Mouse (Mus musculus) stomach, embryonic 16.5 days (tissue): Measurements from ENCODE around the gene Frs3. TPM values are rescaled to one million over a fixed set of nuclear protein-coding genes. Genes with fewer than 3 reads are reported as not detected.

Experiments
- ATAC-seq: fragments of 200-750 bp; cut with Nextera tagmentation; 2 replicates; pipeline ENCODE4 v1.8.0; 2017; ENCODE audit warnings: moderate number of reproducible peaks, moderate TSS enrichment; ENCODE audit not compliant: insufficient read depth, low FRiP score
- H3K27ac ChIP-seq: fragments of 300-500 bp; sonication (generic); 2 replicates; pipeline ENCODE4 v1.5.1; 2014; ENCODE audit warnings: low read length
- H3K27me3 ChIP-seq: fragments of 300-500 bp; sonication (generic); 2 replicates; pipeline ENCODE4 v1.6.1; 2014; ENCODE audit warnings: low read length, control low read depth, mixed read lengths; ENCODE audit not compliant: control insufficient read depth, insufficient read depth
- H3K36me3 ChIP-seq: fragments of 300-500 bp; sonication (generic); 2 replicates; pipeline ENCODE4 v1.6.1; 2014; ENCODE audit warnings: low read length; ENCODE audit not compliant: control insufficient read depth, insufficient read depth
- H3K4me1 ChIP-seq: fragments of 300-500 bp; sonication (generic); 2 replicates; pipeline ENCODE4 v1.6.1; 2014; ENCODE audit warnings: low read length, control low read depth, mixed read lengths; ENCODE audit not compliant: control insufficient read depth, insufficient read depth
- H3K4me2 ChIP-seq: fragments of 300-500 bp; sonication (generic); 2 replicates; pipeline ENCODE4 v1.6.1; 2014; ENCODE audit warnings: low read depth, low read length, mixed read lengths
- H3K4me3 ChIP-seq: fragments of 300-500 bp; sonication (generic); replicated peaks from 2 replicates; pipeline ENCODE4 v1.5.1; 2014; ENCODE audit warnings: mild to moderate bottlenecking, low read length
- H3K9ac ChIP-seq: fragments of 300-500 bp; sonication (generic); 2 replicates; pipeline ENCODE4 v1.6.1; 2014; ENCODE audit warnings: low read length
- H3K9me3 ChIP-seq: fragments of 300-500 bp; sonication (generic); replicated peaks from 2 replicates; pipeline ENCODE4 v1.6.1; 2016; ENCODE audit warnings: low read length, control low read depth; ENCODE audit not compliant: control insufficient read depth
- WGBS: fragments of 180-500 bp; shearing (Covaris S2); extraction: QIAGEN DNeasy Blood & Tissue Kit; methylation state at CpG from one replicate; pipeline ENCODE4 v1.1.7; 2014; 5-methylcytosine and 5-hydroxymethylcytosine counted together
- polyA plus RNA-seq: library from polyadenylated mRNA; unstranded; fragments of >200 nt; fragmentation: Nextera tagmentation; extraction: Ambion mirVana; gene quantifications from 2 replicates; pipeline ENCODE4 v1.2.1, GENCODE M21; 2015

The Frs3 gene
- polyA plus RNA-seq, 1 experiment from 2014 or later, result 4.4 TPM

GRCm38 (mm10) chr17:47736856-47737255 is 48.0 kb downstream of the Frs3 start, which contains the start of gene Tfeb:
TSS of gene Tfeb (plus strand) at chr17:47737030.
- H3K36me3 ChIP-seq, result no peaks in the 10 kb centered on the region
- peak within 1 kb of the TSS; percentile 73 for H3K4me2 ChIP-seq
- H3K4me3 ChIP-seq, result peak within 1 kb of the TSS; percentile 69
- H3K27ac ChIP-seq, result peak within 1 kb of the TSS; percentile 80
- ATAC-seq, result peak; percentile 81
- no peaks in the 10 kb centered on the region for H3K27me3 ChIP-seq
- peak within 1 kb of the TSS; percentile 77 for H3K9ac ChIP-seq
- under 1% methylated on average over 47 of the region's 47 CpGs for WGBS
- H3K9me3 ChIP-seq, result no peaks in the 10 kb centered on the region
- H3K4me1 ChIP-seq, result peaks cover 8% of the 10 kb centered on the region

GRCm38 (mm10) chr17:47737271-47738065 is 48.6 kb downstream of the Frs3 start:
- H3K4me3 ChIP-seq, result peak overlapping the region; percentile 69
- no peaks in the 10 kb centered on the region for H3K36me3 ChIP-seq
- peak overlapping the region; percentile 73 for H3K4me2 ChIP-seq
- peak overlapping the region; percentile 77 for H3K9ac ChIP-seq
- peak overlapping the region; percentile 80 for H3K27ac ChIP-seq
- under 1% methylated on average over 45 of the region's 60 CpGs for WGBS
- ATAC-seq, result peak; percentile 91
- no peaks in the 10 kb centered on the region for H3K9me3 ChIP-seq
- H3K4me1 ChIP-seq, result peaks cover 8% of the 10 kb centered on the region
- H3K27me3 ChIP-seq, result no peaks in the 10 kb centered on the region

GRCm38 (mm10) chr17:47738066-47738878 is 49.4 kb downstream of the Frs3 start:
- Histone ChIP-seq H3K4me1 (peaks cover 8% of the 10 kb centered on the region), H3K27ac (peak overlapping the region; percentile 80), H3K9ac (peak overlapping the region; percentile 77), H3K36me3 (no peaks in the 10 kb centered on the region), H3K27me3 (no peaks in the 10 kb centered on the region), H3K4me3 (peak overlapping the region; percentile 69), H3K4me2 (peak overlapping the region; percentile 73), H3K9me3 (0 out of 2 replicates have a peak, but pooled peaks cover 5% of the 10 kb centered on the region)
- peak; percentile 32 for ATAC-seq
- WGBS, result under 1% methylated on average over 53 of the region's 61 CpGs

- WGBS, result 18% methylated on average over 20 of the region's 20 CpGs
- H3K9ac ChIP-seq, result peak overlapping the region; percentile 77
- no peak overlapping the region; the same call in 1 of the 2 replicates for H3K27ac ChIP-seq
- H3K4me3 ChIP-seq, result peak overlapping the region; percentile 69
- H3K4me1 ChIP-seq, result peaks cover 8% of the 10 kb centered on the region
- peak overlapping the region; percentile 73 for H3K4me2 ChIP-seq
- no peak for ATAC-seq
- H3K27me3 ChIP-seq, result no peaks in the 10 kb centered on the region
- H3K9me3 ChIP-seq, result 0 out of 2 replicates have a peak, but pooled peaks cover 5% of the 10 kb centered on the region
- no peaks in the 10 kb centered on the region for H3K36me3 ChIP-seq
Observed at GRCm38 (mm10) chr17:47738879-47739798, 50.3 kb downstream of the Frs3 start.

GRCm38 (mm10) chr17:47740186-47740585 is 51.4 kb downstream of the Frs3 start:
- no peaks in the 10 kb centered on the region for H3K27me3 ChIP-seq
- no peaks in the 10 kb centered on the region for H3K36me3 ChIP-seq
- peaks cover 8% of the 10 kb centered on the region for H3K4me1 ChIP-seq
- H3K9ac ChIP-seq, result no peak overlapping the region
- WGBS, result 85% methylated on average over 2 of the region's 2 CpGs
- H3K4me3 ChIP-seq, result no peak overlapping the region
- no peak overlapping the region for H3K27ac ChIP-seq
- H3K9me3 ChIP-seq, result peaks cover 5% of the 10 kb centered on the region; the same call in 1 of the 2 replicates
- H3K4me2 ChIP-seq, result no peak overlapping the region
- ATAC-seq, result no peak

GRCm38 (mm10) chr17:47742991-47743734 is 54.3 kb downstream of the Frs3 start:
- Histone ChIP-seq H3K36me3 (no peaks in the 10 kb centered on the region), H3K4me3 (no peak overlapping the region), H3K27ac (no peak overlapping the region), H3K27me3 (no peaks in the 10 kb centered on the region), H3K9me3 (peaks cover 5% of the 10 kb centered on the region; the same call in 1 of the 2 replicates), H3K9ac (no peak overlapping the region), H3K4me2 (no peak overlapping the region), H3K4me1 (peaks cover 9% of the 10 kb centered on the region)
- ATAC-seq, result no peak
- 32% methylated on average over 16 of the region's 16 CpGs for WGBS

GRCm38 (mm10) chr17:47744086-47744485 is 55.3 kb downstream of the Frs3 start:
- no peaks in the 10 kb centered on the region for H3K27me3 ChIP-seq
- peaks cover 5% of the 10 kb centered on the region; the same call in 1 of the 2 replicates for H3K9me3 ChIP-seq
- no peak overlapping the region for H3K4me3 ChIP-seq
- H3K36me3 ChIP-seq, result no peaks in the 10 kb centered on the region
- WGBS, result 94% methylated on average over 14 of the region's 14 CpGs
- ATAC-seq, result no peak
- peaks cover 14% of the 10 kb centered on the region for H3K4me1 ChIP-seq
- H3K27ac ChIP-seq, result no peak overlapping the region
- no peak overlapping the region for H3K9ac ChIP-seq
- H3K4me2 ChIP-seq, result no peak overlapping the region
